In genomic region chr1:97991976-97992375, GRCm38 (mm10) we compare ENCODE assay signal across 28 mouse cellular contexts.
DNase-seq lines count a peak whose midpoint lies in the region; ATAC-seq and TF ChIP-seq lines count a peak whose summit lies in the region.
"Had no signal": no experiment of that assay in that cellular context is flagged by ENCODE, and none has a peak within 500 bp of the region (broad histone marks: within the 10 kb centered on the region; RNA-seq: fewer than 3 reads in every experiment).

No protein-coding gene starts in this region.

- peak overlapping the region; percentile 34 for H3K27ac ChIP-seq in bone marrow macrophage, adult 2 months (ENCODE audit: insufficient read depth, low read depth, low read length)
- H3K27ac ChIP-seq: embryonic facial prominence, embryonic 13.5 days; embryonic facial prominence, embryonic 15.5 days; forebrain, embryonic 10.5 days; forebrain, embryonic 12.5 days had no signal

- peak; percentile 6 for DNase-seq in heart, adult 8-10 months (ENCODE audit: low spot score)
- DNase-seq in heart, adult 18-20 months = no peak
- peak; percentile 12 for DNase-seq in 416B (ENCODE audit: low read depth)
- no peak for DNase-seq in left cerebral cortex, adult 8-10 months (ENCODE audit: low spot score in 2 of 2)
- DNase-seq in gastrocnemius, postnatal 36 days = no peak
- DNase-seq in testis, postnatal 14 days (ENCODE audit: low spot score) = no peak
- DNase-seq: adrenal gland, adult 2 months; adrenal gland, postnatal 10 days; adrenal gland, postnatal 25 days; B cell, adult 2 months; cerebellum, adult 11-12 months; cerebellum, adult 2 months; cerebellum, adult 9-10 months; cerebellum, postnatal 10 days; cerebellum, postnatal 25 days; embryo, embryonic 11 days had no signal

- TF ChIP-seq POLR2A in bone marrow macrophage, adult 2 months (IDR thresholded peaks at IDR 0.05; ENCODE audit: borderline replicate concordance, low read depth, low read length) = no peak

- ATAC-seq in granulocyte monocyte progenitor cell, adult 5-6 weeks (replicated peaks; ENCODE audit: poor library complexity, severe bottlenecking) = peak; percentile 48
- ATAC-seq: activated CD4-positive, CD25-positive, alpha-beta regulatory T cell, adult 4 months; CD4-positive, CD25-positive, alpha-beta regulatory T cell, adult 4 months; forebrain, embryonic 14.5 days; forebrain, embryonic 16.5 days; Patski had no signal

- intact Hi-C loops in gastrocnemius, postnatal 36 days (cut with DNase I) = no loop called here

- no peak overlapping the region for H3K4me3 ChIP-seq in bone marrow macrophage, adult 2 months (ENCODE audit: insufficient read depth, low read length)
- H3K4me3 ChIP-seq: embryonic facial prominence, embryonic 13.5 days; embryonic facial prominence, embryonic 15.5 days; erythroblast, embryonic 14.5 days; forebrain, embryonic 10.5 days; forebrain, embryonic 12.5 days had no signal

- no peaks in the 10 kb centered on the region for H3K4me1 ChIP-seq in bone marrow macrophage, adult 2 months (ENCODE audit: control insufficient read depth, insufficient read depth, low read length)
- H3K4me1 ChIP-seq: embryonic facial prominence, embryonic 13.5 days; embryonic facial prominence, embryonic 15.5 days; forebrain, embryonic 10.5 days; forebrain, embryonic 12.5 days had no signal

- no peak for TF ChIP-seq CTCF in bone marrow macrophage, adult 2 months (IDR thresholded peaks at IDR 0.05; ENCODE audit: low read depth, low read length)

Comparison
In these comparisons a context has a peak if more than half of its experiments do, and no peak if none do; other contexts are left out.
1. DNase-seq: peak in heart, adult 8-10 months (single experiment) and 416B (single experiment); none in heart, adult 18-20 months (0 of 2), left cerebral cortex, adult 8-10 months (0 of 2), gastrocnemius, postnatal 36 days (0 of 2) and testis, postnatal 14 days (single experiment).